Mouse (Mus musculus): Measurements from ENCODE around the gene Sema4c.
"Not testable (repeated sequence)": the region's sequence is repeated elsewhere in the genome, so short reads cannot be mapped to it uniquely, and the experiment has no call there.

Sema4c gene

GRCm38 (mm10) chr1:36555798-36556395 is 2.3 kb downstream of the Sema4c start:
- DNase-seq, result peak; percentile 69 to 75

- peak; percentile 43 to 47 for DNase-seq
Observed at GRCm38 (mm10) chr1:36554633-36555399, 3.3 kb downstream of the Sema4c start.

GRCm38 (mm10) chr1:36552506-36552905 is 5.6 kb downstream of the Sema4c start:
- peak; percentile 90 for DNase-seq

GRCm38 (mm10) chr1:36551904-36552303 is 6.2 kb downstream of the Sema4c start:
- peak; percentile 54 to 58 for DNase-seq

GRCm38 (mm10) chr1:36550075-36550863 is 7.9 kb downstream of the Sema4c start:
- DNase-seq, result peak; percentile 72 to 76

GRCm38 (mm10) chr1:36549491-36549890 is 8.7 kb downstream of the Sema4c start:
- no peak for DNase-seq

- DNase-seq, result no peak
Observed at GRCm38 (mm10) chr1:36548771-36549170, 9.4 kb downstream of the Sema4c start.

GRCm38 (mm10) chr1:36547981-36548598 is 10.1 kb downstream of the Sema4c start:
- DNase-seq, result peak; percentile 55 to 76

GRCm38 (mm10) chr1:36546888-36547471 is 11.2 kb downstream of the Sema4c start, which contains the start of gene Ankrd39:
TSS of gene Ankrd39 (minus strand) at chr1:36547445.
- DNase-seq, result peak; percentile 97 to 98

GRCm38 (mm10) chr1:36545845-36546600 is 12.1 kb downstream of the Sema4c start:
- peak in 1 of 2 experiments; percentile 66 for DNase-seq

GRCm38 (mm10) chr1:36545382-36545781 is 12.8 kb downstream of the Sema4c start:
- DNase-seq, result no peak

- no peak for DNase-seq
Observed at GRCm38 (mm10) chr1:36542925-36543324, 15.2 kb downstream of the Sema4c start.

- DNase-seq, result peak; percentile 73 to 81
Observed at GRCm38 (mm10) chr1:36541844-36542243, 16.3 kb downstream of the Sema4c start.

- DNase-seq, result no peak
Observed at GRCm38 (mm10) chr1:36540807-36541206, 17.3 kb downstream of the Sema4c start.

GRCm38 (mm10) chr1:36540132-36540531 is 18.0 kb downstream of the Sema4c start:
- no peak for DNase-seq

GRCm38 (mm10) chr1:36539186-36539585 is 19.0 kb downstream of the Sema4c start, which contains the start of gene Gm42417:
TSS of gene Gm42417 (minus strand) at chr1:36539429.
- DNase-seq, result peak in 1 of 2 experiments; percentile 43

GRCm38 (mm10) chr1:36538727-36539126 is 19.4 kb downstream of the Sema4c start:
- no peak for DNase-seq

- DNase-seq, result not testable (repeated sequence)
Observed at GRCm38 (mm10) chr1:36536783-36537182, 21.4 kb downstream of the Sema4c start, which contains the start of gene Ankrd23. TSS of gene Ankrd23 (minus strand) at chr1:36536883.

- DNase-seq, result no peak
Observed at GRCm38 (mm10) chr1:36536397-36536728, 21.8 kb downstream of the Sema4c start.

GRCm38 (mm10) chr1:36535477-36536396 is 22.4 kb downstream of the Sema4c start:
- DNase-seq, result peak; percentile 78 to 85
